Mouse (Mus musculus): ENCODE measurements at regions not wholly inside any gene's neighbourhood (a gene's known extent, or its start where the extent isn't known, plus 50 kb on each side); places are given as distances from the start of the nearest gene placed in this dataset.

DNA sequence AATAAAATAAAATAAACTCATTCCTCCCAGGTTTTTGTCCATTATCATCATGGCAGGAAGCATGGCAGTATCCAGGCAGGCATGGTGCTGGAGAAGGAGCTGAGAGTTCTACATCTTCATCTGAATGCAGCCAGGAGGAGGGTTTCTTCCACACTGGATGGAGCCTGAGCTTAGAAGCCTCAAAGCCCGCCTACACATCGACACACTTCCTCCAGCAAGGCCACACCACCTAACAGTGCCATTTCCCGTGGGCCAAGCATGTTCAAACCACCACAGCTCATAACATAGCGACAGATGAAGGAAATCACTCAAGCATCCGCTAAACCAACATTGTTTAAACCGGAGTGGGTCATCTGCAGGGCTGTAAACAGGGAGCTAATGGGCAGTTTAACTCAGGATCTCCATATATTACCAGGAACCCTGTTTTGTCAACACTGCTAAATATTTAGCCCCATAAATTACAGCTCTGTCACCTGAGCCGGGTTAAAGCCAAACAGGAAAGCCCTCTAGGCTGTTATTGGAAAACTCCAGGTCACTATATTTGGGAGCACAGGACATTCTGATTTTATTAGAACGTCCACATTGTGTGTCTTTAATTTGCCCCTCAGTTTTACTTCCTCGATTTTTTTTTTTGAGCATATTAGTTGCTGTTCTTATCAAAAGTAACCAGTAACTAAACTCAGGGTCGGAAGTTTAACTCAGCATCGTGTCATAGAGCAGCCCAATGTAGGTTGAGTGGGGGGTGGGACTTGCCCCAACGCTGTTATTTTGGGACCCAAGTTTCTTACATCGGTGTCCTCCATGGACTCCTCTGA is 77.9 kb upstream of the Cpm start:
- ATAC-seq (ENCODE audit: insufficient number of reproducible peaks, low FRiP score, low TSS enrichment, low read depth): no peak
- no peaks in the 10 kb centered on the region for H3K27me3 ChIP-seq
- H3K9me3 ChIP-seq: no peaks in the 10 kb centered on the region
- no peaks in the 10 kb centered on the region for H3K36me3 ChIP-seq
- no peak overlapping the region for H3K4me3 ChIP-seq
- H3K4me1 ChIP-seq: peaks cover 33% of the 10 kb centered on the region; the same call in 1 of the 2 replicates
- no peak overlapping the region for H3K4me2 ChIP-seq
- no peak overlapping the region for H3K9ac ChIP-seq
- 55% methylated on average over 13 of the region's 13 CpGs for WGBS
- no peak overlapping the region for H3K27ac ChIP-seq

DNA sequence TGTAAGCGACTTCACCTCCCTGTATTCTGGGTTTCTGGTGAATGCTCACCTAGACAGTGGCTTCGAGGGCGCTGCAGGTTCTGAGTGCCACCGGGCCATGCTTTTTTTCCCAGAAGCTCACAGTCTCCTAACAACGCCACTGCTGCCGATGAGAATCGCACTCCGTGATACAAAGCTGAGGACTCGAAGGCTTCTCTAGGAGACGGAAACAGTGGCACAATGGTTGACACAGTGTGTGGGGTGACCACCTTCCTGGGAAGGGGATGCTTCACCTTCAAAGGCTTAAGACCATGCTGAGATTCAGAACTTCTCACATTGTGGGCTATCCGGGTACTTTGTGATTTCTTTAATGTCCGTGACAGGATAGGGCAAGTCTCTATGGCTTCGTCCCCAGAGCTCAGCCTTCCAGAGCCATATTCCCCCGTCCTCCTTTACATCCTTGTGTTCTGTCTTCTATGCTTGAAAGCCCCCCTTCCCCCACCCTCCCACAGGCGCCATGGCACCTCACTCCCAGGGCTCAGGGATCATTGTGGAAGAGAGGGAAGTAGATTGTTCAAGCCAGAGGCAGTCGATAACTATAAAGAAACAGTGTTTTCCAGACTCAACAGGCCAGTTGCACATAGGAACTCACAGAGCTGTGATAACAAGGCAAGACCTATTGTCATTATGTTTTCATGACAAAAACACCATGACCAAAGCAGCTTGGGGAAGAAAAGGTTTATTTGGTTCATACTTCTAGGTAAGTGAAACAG is 79.3 kb upstream of the Cpm start:
- H3K9ac ChIP-seq: no peak overlapping the region
- H3K36me3 ChIP-seq: no peaks in the 10 kb centered on the region
- no peaks in the 10 kb centered on the region for H3K9me3 ChIP-seq
- H3K27ac ChIP-seq: no peak overlapping the region
- H3K4me3 ChIP-seq: no peak overlapping the region
- no peak overlapping the region for H3K4me2 ChIP-seq
- ATAC-seq (ENCODE audit: insufficient number of reproducible peaks, low FRiP score, low TSS enrichment, low read depth): no peak
- no peaks in the 10 kb centered on the region for H3K27me3 ChIP-seq
- peaks cover 26% of the 10 kb centered on the region; the same call in 1 of the 2 replicates for H3K4me1 ChIP-seq
- WGBS: 94% methylated on average over 16 of the region's 16 CpGs

GRCm38 (mm10) chr10:117549506-117549830 is 79.8 kb upstream of the Cpm start:
- H3K9me3 ChIP-seq: no peaks in the 10 kb centered on the region
- no peak overlapping the region for H3K4me2 ChIP-seq
- no peaks in the 10 kb centered on the region for H3K27me3 ChIP-seq
- no peaks in the 10 kb centered on the region for H3K36me3 ChIP-seq
- peaks cover 25% of the 10 kb centered on the region; the same call in 1 of the 2 replicates for H3K4me1 ChIP-seq
- H3K4me3 ChIP-seq: no peak overlapping the region
- 91% methylated on average over 4 of the region's 4 CpGs for WGBS
- no peak overlapping the region for H3K9ac ChIP-seq
- no peak overlapping the region for H3K27ac ChIP-seq
- no peak for ATAC-seq (ENCODE audit: insufficient number of reproducible peaks, low FRiP score, low TSS enrichment, low read depth)

GRCm38 (mm10) chr10:117548775-117549505 is 80.4 kb upstream of the Cpm start:
- Histone ChIP-seq H3K27me3 (no peaks in the 10 kb centered on the region), H3K4me3 (no peak overlapping the region), H3K36me3 (no peaks in the 10 kb centered on the region), H3K9ac (no peak overlapping the region), H3K4me1 (peaks cover 27% of the 10 kb centered on the region; the same call in 1 of the 2 replicates), H3K27ac (no peak overlapping the region), H3K9me3 (no peaks in the 10 kb centered on the region), H3K4me2 (no peak overlapping the region)
- ATAC-seq (ENCODE audit: insufficient number of reproducible peaks, low FRiP score, low TSS enrichment, low read depth): no peak
- WGBS: 92% methylated on average over 23 of the region's 23 CpGs

DNA sequence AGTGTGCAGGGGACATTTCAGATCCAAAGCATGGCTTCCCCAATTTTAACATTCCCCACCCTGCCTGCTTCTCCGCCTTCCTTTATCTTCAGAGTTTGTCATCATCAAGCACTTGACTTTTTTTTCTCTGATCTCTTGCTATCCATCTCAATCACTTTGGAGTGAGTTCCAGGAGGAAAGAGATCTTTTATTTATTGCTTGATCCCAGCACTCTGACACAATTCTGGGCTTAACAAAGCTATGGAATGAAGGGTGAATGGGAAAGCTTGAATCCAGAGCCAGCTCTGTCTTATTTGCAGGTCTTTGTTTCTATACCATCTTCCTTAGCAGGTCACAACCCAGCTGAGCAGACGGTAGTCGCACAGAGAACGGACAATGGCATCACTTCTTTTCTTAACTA is 81.0 kb upstream of the Cpm start:
- H3K4me3 ChIP-seq: no peak overlapping the region
- peaks cover 29% of the 10 kb centered on the region; the same call in 1 of the 2 replicates for H3K4me1 ChIP-seq
- no peak overlapping the region for H3K9ac ChIP-seq
- 93% methylated on average over 4 of the region's 4 CpGs for WGBS
- no peaks in the 10 kb centered on the region for H3K9me3 ChIP-seq
- H3K27ac ChIP-seq: no peak overlapping the region
- H3K4me2 ChIP-seq: no peak overlapping the region
- no peaks in the 10 kb centered on the region for H3K36me3 ChIP-seq
- ATAC-seq (ENCODE audit: insufficient number of reproducible peaks, low FRiP score, low TSS enrichment, low read depth): no peak
- no peaks in the 10 kb centered on the region for H3K27me3 ChIP-seq

GRCm38 (mm10) chr10:117547275-117547674 is 82.0 kb upstream of the Cpm start:
- no peaks in the 10 kb centered on the region for H3K9me3 ChIP-seq
- H3K9ac ChIP-seq: no peak overlapping the region
- H3K27me3 ChIP-seq: no peaks in the 10 kb centered on the region
- 30% methylated on average over 6 of the region's 6 CpGs for WGBS
- no peak overlapping the region for H3K4me3 ChIP-seq
- 0 out of 2 replicates have a peak, but pooled peaks have one; percentile 20 for ATAC-seq (ENCODE audit: insufficient number of reproducible peaks, low FRiP score, low TSS enrichment, low read depth)
- H3K4me2 ChIP-seq: no peak overlapping the region
- H3K4me1 ChIP-seq: peaks cover 25% of the 10 kb centered on the region; the same call in 1 of the 2 replicates
- no peaks in the 10 kb centered on the region for H3K36me3 ChIP-seq
- H3K27ac ChIP-seq: no peak overlapping the region

- 90% methylated on average over 5 of the region's 5 CpGs for WGBS
- Histone ChIP-seq H3K9me3 (no peaks in the 10 kb centered on the region), H3K4me1 (peaks cover 24% of the 10 kb centered on the region), H3K36me3 (no peaks in the 10 kb centered on the region), H3K4me2 (no peak overlapping the region), H3K27ac (no peak overlapping the region), H3K4me3 (no peak overlapping the region), H3K9ac (no peak overlapping the region), H3K27me3 (no peaks in the 10 kb centered on the region)
- ATAC-seq (ENCODE audit: insufficient number of reproducible peaks, low FRiP score, low TSS enrichment, low read depth): no peak
These were observed 83.3 kb upstream of the Cpm start for GRCm38 (mm10) chr10:117545842-117546631.

GRCm38 (mm10) chr10:117544680-117545546 is 84.4 kb upstream of the Cpm start:
- Histone ChIP-seq H3K9ac (no peak overlapping the region), H3K4me1 (peaks cover 24% of the 10 kb centered on the region), H3K36me3 (no peaks in the 10 kb centered on the region), H3K27ac (no peak overlapping the region), H3K4me2 (no peak overlapping the region), H3K27me3 (no peaks in the 10 kb centered on the region), H3K4me3 (no peak overlapping the region), H3K9me3 (no peaks in the 10 kb centered on the region)
- 45% methylated on average over 15 of the region's 15 CpGs for WGBS
- 0 out of 2 replicates have a peak, but pooled peaks have one; percentile 23 for ATAC-seq (ENCODE audit: insufficient number of reproducible peaks, low FRiP score, low TSS enrichment, low read depth)

- H3K4me3 ChIP-seq: no peak overlapping the region
- WGBS: 59% methylated on average over 13 of the region's 13 CpGs
- H3K9me3 ChIP-seq: no peaks in the 10 kb centered on the region
- H3K27ac ChIP-seq: 0 out of 2 replicates have a peak overlapping the region, but pooled peaks have one; percentile 33
- no peak overlapping the region for H3K4me2 ChIP-seq
- H3K9ac ChIP-seq: no peak overlapping the region
- no peaks in the 10 kb centered on the region for H3K36me3 ChIP-seq
- ATAC-seq (ENCODE audit: insufficient number of reproducible peaks, low FRiP score, low TSS enrichment, low read depth): no peak
- peaks cover 24% of the 10 kb centered on the region for H3K4me1 ChIP-seq
- H3K27me3 ChIP-seq: no peaks in the 10 kb centered on the region
These were observed 85.2 kb upstream of the Cpm start for GRCm38 (mm10) chr10:117543995-117544679.

GRCm38 (mm10) chr10:117543696-117543950 is 85.7 kb upstream of the Cpm start:
- WGBS: 57% methylated on average over 6 of the region's 6 CpGs
- H3K4me1 ChIP-seq: peaks cover 24% of the 10 kb centered on the region
- H3K4me3 ChIP-seq: no peak overlapping the region
- ATAC-seq (ENCODE audit: insufficient number of reproducible peaks, low FRiP score, low TSS enrichment, low read depth): no peak
- H3K9ac ChIP-seq: no peak overlapping the region
- no peak overlapping the region for H3K4me2 ChIP-seq
- no peaks in the 10 kb centered on the region for H3K9me3 ChIP-seq
- H3K36me3 ChIP-seq: no peaks in the 10 kb centered on the region
- H3K27me3 ChIP-seq: no peaks in the 10 kb centered on the region
- no peak overlapping the region for H3K27ac ChIP-seq
